Mouse (Mus musculus): ENCODE results near the gene Apoc3. TPM values are rescaled to one million over a fixed set of nuclear protein-coding genes. Genes with fewer than 3 reads are reported as not detected.

The Apoc3 gene
- polyA plus RNA-seq, 1 experiment from 2014 or later, result not detected

- ATAC-seq (ENCODE audit: insufficient read depth, low FRiP score, low TSS enrichment) (no peak), DNase-seq (ENCODE audit: low spot score) (no peak)
- no peaks in the 10 kb centered on the region for H3K27me3 ChIP-seq (ENCODE audit: control insufficient read depth, insufficient read depth, low read length)
- no peaks in the 10 kb centered on the region for H3K4me1 ChIP-seq (ENCODE audit: control insufficient read depth, insufficient read depth, low read length)
- H3K4me2 ChIP-seq (ENCODE audit: low read depth), result no peak overlapping the region
- no peak overlapping the region for H3K27ac ChIP-seq (ENCODE audit: low read depth, low read length)
- no peaks in the 10 kb centered on the region for H3K9me3 ChIP-seq (ENCODE audit: control insufficient read depth, low read length)
- WGBS, result 87% methylated on average over 7 of the region's 7 CpGs
- no peak overlapping the region for H3K4me3 ChIP-seq (ENCODE audit: low read depth, low read length)
- no peaks in the 10 kb centered on the region for H3K36me3 ChIP-seq (ENCODE audit: control insufficient read depth, insufficient read depth, low read length)
- no peak overlapping the region for H3K9ac ChIP-seq (ENCODE audit: low read length)
Observed at GRCm38 (mm10) chr9:46261131-46261530, 25.7 kb upstream of the Apoc3 start.

- DNase-seq (ENCODE audit: low spot score), result no peak
- Histone ChIP-seq H3K4me1 (ENCODE audit: control insufficient read depth, insufficient read depth, low read length) (no peaks in the 10 kb centered on the region), H3K9me3 (ENCODE audit: control insufficient read depth, low read length) (no peaks in the 10 kb centered on the region), H3K27ac (ENCODE audit: low read depth, low read length) (no peak overlapping the region), H3K4me2 (ENCODE audit: low read depth) (no peak overlapping the region), H3K27me3 (ENCODE audit: control insufficient read depth, insufficient read depth, low read length) (no peaks in the 10 kb centered on the region), H3K9ac (ENCODE audit: low read length) (no peak overlapping the region), H3K4me3 (ENCODE audit: low read depth, low read length) (no peak overlapping the region), H3K36me3 (ENCODE audit: control insufficient read depth, insufficient read depth, low read length) (no peaks in the 10 kb centered on the region)
- WGBS, result 88% methylated on average over 6 of the region's 6 CpGs
- no peak for ATAC-seq (ENCODE audit: insufficient read depth, low FRiP score, low TSS enrichment)
Observed at GRCm38 (mm10) chr9:46259111-46259510, 23.7 kb upstream of the Apoc3 start.

- Histone ChIP-seq H3K9me3 (ENCODE audit: control insufficient read depth, low read length) (no peaks in the 10 kb centered on the region), H3K9ac (ENCODE audit: low read length) (no peak overlapping the region), H3K4me2 (ENCODE audit: low read depth) (no peak overlapping the region), H3K27me3 (ENCODE audit: control insufficient read depth, insufficient read depth, low read length) (no peaks in the 10 kb centered on the region), H3K27ac (ENCODE audit: low read depth, low read length) (no peak overlapping the region), H3K36me3 (ENCODE audit: control insufficient read depth, insufficient read depth, low read length) (no peaks in the 10 kb centered on the region), H3K4me1 (ENCODE audit: control insufficient read depth, insufficient read depth, low read length) (no peaks in the 10 kb centered on the region), H3K4me3 (ENCODE audit: low read depth, low read length) (no peak overlapping the region)
- WGBS, result 92% methylated on average over 3 of the region's 3 CpGs
- ATAC-seq (ENCODE audit: insufficient read depth, low FRiP score, low TSS enrichment) (no peak), DNase-seq (ENCODE audit: low spot score) (no peak)
Observed at GRCm38 (mm10) chr9:46257546-46257945, 22.1 kb upstream of the Apoc3 start.

GRCm38 (mm10) chr9:46256658-46257385, 21.4 kb upstream of the Apoc3 start:
- H3K27ac ChIP-seq (ENCODE audit: low read depth, low read length), result no peak overlapping the region
- DNase-seq (ENCODE audit: low spot score) (no peak), ATAC-seq (ENCODE audit: insufficient read depth, low FRiP score, low TSS enrichment) (no peak)
- H3K4me2 ChIP-seq (ENCODE audit: low read depth), result no peak overlapping the region
- H3K4me3 ChIP-seq (ENCODE audit: low read depth, low read length), result no peak overlapping the region
- no peaks in the 10 kb centered on the region for H3K27me3 ChIP-seq (ENCODE audit: control insufficient read depth, insufficient read depth, low read length)
- no peaks in the 10 kb centered on the region for H3K9me3 ChIP-seq (ENCODE audit: control insufficient read depth, low read length)
- H3K9ac ChIP-seq (ENCODE audit: low read length), result no peak overlapping the region
- 92% methylated on average over 10 of the region's 10 CpGs for WGBS
- no peaks in the 10 kb centered on the region for H3K36me3 ChIP-seq (ENCODE audit: control insufficient read depth, insufficient read depth, low read length)
- H3K4me1 ChIP-seq (ENCODE audit: control insufficient read depth, insufficient read depth, low read length), result no peaks in the 10 kb centered on the region

GRCm38 (mm10) chr9:46256177-46256576, 20.7 kb upstream of the Apoc3 start:
- H3K4me2 ChIP-seq (ENCODE audit: low read depth), result no peak overlapping the region
- no peaks in the 10 kb centered on the region for H3K27me3 ChIP-seq (ENCODE audit: control insufficient read depth, insufficient read depth, low read length)
- H3K9me3 ChIP-seq (ENCODE audit: control insufficient read depth, low read length), result no peaks in the 10 kb centered on the region
- no peaks in the 10 kb centered on the region for H3K4me1 ChIP-seq (ENCODE audit: control insufficient read depth, insufficient read depth, low read length)
- H3K36me3 ChIP-seq (ENCODE audit: control insufficient read depth, insufficient read depth, low read length), result no peaks in the 10 kb centered on the region
- H3K9ac ChIP-seq (ENCODE audit: low read length), result no peak overlapping the region
- DNase-seq (ENCODE audit: low spot score) (no peak), ATAC-seq (ENCODE audit: insufficient read depth, low FRiP score, low TSS enrichment) (no peak)
- H3K27ac ChIP-seq (ENCODE audit: low read depth, low read length), result no peak overlapping the region
- no peak overlapping the region for H3K4me3 ChIP-seq (ENCODE audit: low read depth, low read length)
- WGBS, result 91% methylated on average over 7 of the region's 7 CpGs

GRCm38 (mm10) chr9:46246752-46247324, 11.4 kb upstream of the Apoc3 start:
- H3K27me3 ChIP-seq (ENCODE audit: control insufficient read depth, insufficient read depth, low read length), result no peaks in the 10 kb centered on the region
- no peaks in the 10 kb centered on the region for H3K36me3 ChIP-seq (ENCODE audit: control insufficient read depth, insufficient read depth, low read length)
- 29% methylated on average over 11 of the region's 11 CpGs for WGBS
- no peak overlapping the region for H3K4me2 ChIP-seq (ENCODE audit: low read depth)
- DNase-seq (ENCODE audit: low spot score) (peak; percentile 81), ATAC-seq (ENCODE audit: insufficient read depth, low FRiP score, low TSS enrichment) (no peak)
- H3K4me1 ChIP-seq (ENCODE audit: control insufficient read depth, insufficient read depth, low read length), result no peaks in the 10 kb centered on the region
- H3K9me3 ChIP-seq (ENCODE audit: control insufficient read depth, low read length), result no peaks in the 10 kb centered on the region
- H3K9ac ChIP-seq (ENCODE audit: low read length), result no peak overlapping the region
- no peak overlapping the region for H3K27ac ChIP-seq (ENCODE audit: low read depth, low read length)
- no peak overlapping the region for H3K4me3 ChIP-seq (ENCODE audit: low read depth, low read length)

GRCm38 (mm10) chr9:46243584-46243983, 8.1 kb upstream of the Apoc3 start:
- Histone ChIP-seq H3K36me3 (ENCODE audit: control insufficient read depth, insufficient read depth, low read length) (no peaks in the 10 kb centered on the region), H3K4me3 (ENCODE audit: low read depth, low read length) (no peak overlapping the region), H3K9me3 (ENCODE audit: control insufficient read depth, low read length) (no peaks in the 10 kb centered on the region), H3K4me1 (ENCODE audit: control insufficient read depth, insufficient read depth, low read length) (no peaks in the 10 kb centered on the region), H3K27ac (ENCODE audit: low read depth, low read length) (no peak overlapping the region), H3K9ac (ENCODE audit: low read length) (no peak overlapping the region), H3K4me2 (ENCODE audit: low read depth) (no peak overlapping the region), H3K27me3 (ENCODE audit: control insufficient read depth, insufficient read depth, low read length) (no peaks in the 10 kb centered on the region)
- 64% methylated on average over 8 of the region's 8 CpGs for WGBS
- DNase-seq (ENCODE audit: low spot score) (no peak), ATAC-seq (ENCODE audit: insufficient read depth, low FRiP score, low TSS enrichment) (no peak)

GRCm38 (mm10) chr9:46243122-46243521, 7.7 kb upstream of the Apoc3 start:
- Histone ChIP-seq H3K4me1 (ENCODE audit: control insufficient read depth, insufficient read depth, low read length) (no peaks in the 10 kb centered on the region), H3K27ac (ENCODE audit: low read depth, low read length) (no peak overlapping the region), H3K9me3 (ENCODE audit: control insufficient read depth, low read length) (no peaks in the 10 kb centered on the region), H3K4me2 (ENCODE audit: low read depth) (no peak overlapping the region), H3K36me3 (ENCODE audit: control insufficient read depth, insufficient read depth, low read length) (no peaks in the 10 kb centered on the region), H3K9ac (ENCODE audit: low read length) (no peak overlapping the region), H3K4me3 (ENCODE audit: low read depth, low read length) (no peak overlapping the region), H3K27me3 (ENCODE audit: control insufficient read depth, insufficient read depth, low read length) (no peaks in the 10 kb centered on the region)
- ATAC-seq (ENCODE audit: insufficient read depth, low FRiP score, low TSS enrichment) (no peak), DNase-seq (ENCODE audit: low spot score) (no peak)
- WGBS, result 72% methylated on average over 4 of the region's 4 CpGs

- H3K9ac ChIP-seq (ENCODE audit: low read length), result no peak overlapping the region
- H3K9me3 ChIP-seq (ENCODE audit: control insufficient read depth, low read length), result no peaks in the 10 kb centered on the region
- no peak overlapping the region for H3K4me3 ChIP-seq (ENCODE audit: low read depth, low read length)
- no peak overlapping the region for H3K27ac ChIP-seq (ENCODE audit: low read depth, low read length)
- H3K27me3 ChIP-seq (ENCODE audit: control insufficient read depth, insufficient read depth, low read length), result no peaks in the 10 kb centered on the region
- 82% methylated on average over 2 of the region's 2 CpGs for WGBS
- no peaks in the 10 kb centered on the region for H3K4me1 ChIP-seq (ENCODE audit: control insufficient read depth, insufficient read depth, low read length)
- no peak overlapping the region for H3K4me2 ChIP-seq (ENCODE audit: low read depth)
- ATAC-seq (ENCODE audit: insufficient read depth, low FRiP score, low TSS enrichment) (no peak), DNase-seq (ENCODE audit: low spot score) (no peak)
- no peaks in the 10 kb centered on the region for H3K36me3 ChIP-seq (ENCODE audit: control insufficient read depth, insufficient read depth, low read length)
Observed at GRCm38 (mm10) chr9:46241818-46242217, 6.4 kb upstream of the Apoc3 start.
